Mouse (Mus musculus): ENCODE data around the gene Acot11. TPM values are rescaled to one million over a fixed set of nuclear protein-coding genes. Genes with fewer than 3 reads are reported as not detected.

Gene Acot11
- polyA plus RNA-seq, 1 experiment from 2014 or later, result 6.1 TPM

DNA sequence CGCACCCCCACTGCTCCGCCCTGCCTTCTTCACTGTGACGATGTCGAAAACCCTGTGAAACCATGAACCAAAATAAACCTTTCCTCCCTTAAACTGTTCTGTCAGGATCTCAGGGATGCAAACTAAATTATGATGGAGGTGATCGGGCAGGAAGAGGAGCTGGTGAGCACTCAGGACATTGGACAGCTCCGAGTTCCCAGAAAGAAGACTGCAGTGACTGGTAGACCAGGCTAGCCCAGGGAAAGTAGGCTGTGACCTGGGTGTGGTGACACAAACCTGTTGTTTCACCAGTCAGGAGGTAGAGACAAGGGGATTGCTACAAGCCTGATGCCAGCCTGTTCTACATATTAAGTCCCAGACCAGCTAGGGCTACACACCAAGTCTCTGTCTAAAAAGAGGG is 91.2 kb downstream of the Acot11 start:
- ATAC-seq (replicated peaks; ENCODE audit: insufficient number of reproducible peaks, insufficient read depth, low FRiP score, low read depth), result no peak
- no peaks in the 10 kb centered on the region for H3K4me1 ChIP-seq (replicated peaks)
- H3K36me3 ChIP-seq, result no peaks in the 10 kb centered on the region
- no peaks in the 10 kb centered on the region for H3K9me3 ChIP-seq (replicated peaks)
- WGBS, result 74% methylated on average over 6 of the region's 6 CpGs
- H3K27me3 ChIP-seq, result peaks cover 18% of the 10 kb centered on the region
- H3K4me2 ChIP-seq, result no peak overlapping the region
- no peak overlapping the region for H3K9ac ChIP-seq
- H3K27ac ChIP-seq, result no peak overlapping the region
- no peak overlapping the region for H3K4me3 ChIP-seq

- Histone ChIP-seq H3K4me2 (peak overlapping the region; percentile 54), H3K27ac (no peak overlapping the region), H3K4me3 (no peak overlapping the region), H3K36me3 (no peaks in the 10 kb centered on the region), H3K9ac (no peak overlapping the region), H3K27me3 (peaks cover 11% of the 10 kb centered on the region; the same call in 1 of the 2 replicates), H3K4me1 (replicated peaks) (no peaks in the 10 kb centered on the region; the same call in 1 of the 2 replicates), H3K9me3 (replicated peaks) (no peaks in the 10 kb centered on the region)
- 0% methylated on average over 8 of the region's 8 CpGs for WGBS
- no peak; the same call in 1 of the 2 replicates for ATAC-seq (replicated peaks; ENCODE audit: insufficient number of reproducible peaks, insufficient read depth, low FRiP score, low read depth)
These were observed 96.4 kb downstream of the Acot11 start for GRCm38 (mm10) chr4:106708408-106708807.

DNA sequence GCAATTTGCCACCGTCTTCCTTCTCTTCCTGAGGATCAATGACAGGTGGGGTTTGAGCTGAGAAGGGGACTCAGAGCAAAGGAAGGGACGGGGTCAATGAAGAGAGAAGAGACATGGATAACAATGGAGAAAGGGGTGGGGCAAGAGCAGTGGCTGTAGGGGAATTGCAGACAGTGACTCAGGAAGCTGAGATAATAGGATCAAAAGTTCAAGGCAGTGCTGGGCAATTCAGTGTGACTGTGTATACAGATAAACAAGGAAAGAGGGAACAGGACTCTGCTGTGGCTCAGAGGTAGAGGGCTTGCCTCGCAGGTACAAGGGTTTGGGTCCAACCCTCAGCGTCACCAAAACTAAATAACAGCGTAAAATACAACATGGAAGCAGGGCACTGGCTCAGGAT is 96.8 kb downstream of the Acot11 start:
- no peak overlapping the region for H3K27ac ChIP-seq
- ATAC-seq (replicated peaks; ENCODE audit: insufficient number of reproducible peaks, insufficient read depth, low FRiP score, low read depth), result no peak
- WGBS, result 35% methylated on average over 5 of the region's 5 CpGs
- H3K4me1 ChIP-seq (replicated peaks), result no peaks in the 10 kb centered on the region; the same call in 1 of the 2 replicates
- no peak overlapping the region for H3K4me3 ChIP-seq
- H3K9me3 ChIP-seq (replicated peaks), result no peaks in the 10 kb centered on the region
- peak overlapping the region; percentile 54 for H3K4me2 ChIP-seq
- no peak overlapping the region for H3K9ac ChIP-seq
- no peaks in the 10 kb centered on the region for H3K36me3 ChIP-seq
- peaks cover 11% of the 10 kb centered on the region for H3K27me3 ChIP-seq

- no peaks in the 10 kb centered on the region; the same call in 1 of the 2 replicates for H3K4me1 ChIP-seq (replicated peaks)
- no peak overlapping the region for H3K4me2 ChIP-seq
- H3K9ac ChIP-seq, result no peak overlapping the region
- no peak overlapping the region for H3K4me3 ChIP-seq
- no peak overlapping the region for H3K27ac ChIP-seq
- ATAC-seq (replicated peaks; ENCODE audit: insufficient number of reproducible peaks, insufficient read depth, low FRiP score, low read depth), result no peak
- 56% methylated on average over 8 of the region's 8 CpGs for WGBS
- peaks cover 29% of the 10 kb centered on the region for H3K27me3 ChIP-seq
- H3K9me3 ChIP-seq (replicated peaks), result no peaks in the 10 kb centered on the region
- H3K36me3 ChIP-seq, result no peaks in the 10 kb centered on the region
These were observed 99.6 kb downstream of the Acot11 start for GRCm38 (mm10) chr4:106705096-106705665.

DNA sequence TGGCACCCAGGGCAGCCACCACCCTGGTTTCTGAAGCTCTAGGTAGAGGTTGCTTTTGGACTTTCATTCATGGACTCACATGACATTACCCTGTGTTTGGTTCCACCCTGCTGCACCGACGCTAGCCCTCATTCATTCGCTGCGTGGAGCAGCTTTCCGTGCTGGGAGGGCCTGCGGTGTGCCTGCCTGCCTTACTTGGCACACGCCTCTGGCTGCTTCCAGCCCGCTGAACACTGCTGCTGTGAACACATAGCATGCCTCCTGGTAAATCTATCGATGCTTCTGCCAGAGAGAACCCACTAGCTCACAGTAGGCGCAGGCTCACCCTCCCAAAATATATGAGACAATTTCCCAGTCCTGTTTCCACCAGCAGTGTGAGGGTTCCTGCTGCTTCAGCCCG is 100.4 kb downstream of the Acot11 start:
- no peaks in the 10 kb centered on the region for H3K36me3 ChIP-seq
- peaks cover 27% of the 10 kb centered on the region for H3K27me3 ChIP-seq
- no peak overlapping the region for H3K9ac ChIP-seq
- no peak overlapping the region for H3K4me3 ChIP-seq
- WGBS, result 62% methylated on average over 11 of the region's 11 CpGs
- no peak overlapping the region for H3K4me2 ChIP-seq
- no peaks in the 10 kb centered on the region for H3K9me3 ChIP-seq (replicated peaks)
- no peak overlapping the region for H3K27ac ChIP-seq
- no peak for ATAC-seq (replicated peaks; ENCODE audit: insufficient number of reproducible peaks, insufficient read depth, low FRiP score, low read depth)
- H3K4me1 ChIP-seq (replicated peaks), result no peaks in the 10 kb centered on the region; the same call in none of the 2 replicates

- no peak overlapping the region for H3K9ac ChIP-seq
- H3K27ac ChIP-seq, result no peak overlapping the region
- H3K4me3 ChIP-seq, result no peak overlapping the region
- H3K36me3 ChIP-seq, result no peaks in the 10 kb centered on the region
- no peak for ATAC-seq (replicated peaks; ENCODE audit: insufficient number of reproducible peaks, insufficient read depth, low FRiP score, low read depth)
- 76% methylated on average over 10 of the region's 10 CpGs for WGBS
- H3K4me2 ChIP-seq, result no peak overlapping the region
- no peaks in the 10 kb centered on the region for H3K9me3 ChIP-seq (replicated peaks)
- no peaks in the 10 kb centered on the region; the same call in none of the 2 replicates for H3K4me1 ChIP-seq (replicated peaks)
- H3K27me3 ChIP-seq, result peaks cover 27% of the 10 kb centered on the region
These were observed 100.8 kb downstream of the Acot11 start for GRCm38 (mm10) chr4:106703956-106704355.

- no peak overlapping the region for H3K9ac ChIP-seq
- H3K9me3 ChIP-seq (replicated peaks), result no peaks in the 10 kb centered on the region
- H3K4me2 ChIP-seq, result no peak overlapping the region
- WGBS, result 42% methylated on average over 4 of the region's 4 CpGs
- H3K27ac ChIP-seq, result no peak overlapping the region
- H3K4me3 ChIP-seq, result no peak overlapping the region
- H3K36me3 ChIP-seq, result no peaks in the 10 kb centered on the region
- H3K4me1 ChIP-seq (replicated peaks), result no peaks in the 10 kb centered on the region; the same call in none of the 2 replicates
- no peak for ATAC-seq (replicated peaks; ENCODE audit: insufficient number of reproducible peaks, insufficient read depth, low FRiP score, low read depth)
- H3K27me3 ChIP-seq, result peaks cover 27% of the 10 kb centered on the region
These were observed 104.0 kb downstream of the Acot11 start for GRCm38 (mm10) chr4:106700798-106701197.

DNA sequence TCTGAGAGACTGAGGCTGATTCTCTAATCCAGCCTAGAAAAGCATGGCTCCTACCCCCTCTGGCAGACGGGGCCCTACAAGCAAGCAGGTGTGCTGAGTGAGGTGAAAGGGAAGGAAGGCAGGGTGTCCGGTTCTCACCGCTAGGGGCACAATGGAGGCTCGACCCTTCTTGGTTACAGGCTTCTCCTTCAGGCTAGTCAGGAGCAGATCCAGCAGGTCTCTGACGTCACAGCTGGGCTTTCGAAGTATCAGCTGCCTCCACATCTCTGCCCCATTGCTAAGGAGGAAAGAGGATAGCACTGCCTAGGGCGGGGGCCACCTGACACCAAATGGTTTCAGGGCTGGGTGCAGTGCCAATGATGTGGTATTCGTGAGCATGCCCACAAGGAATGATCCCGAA is 104.8 kb downstream of the Acot11 start:
- no peaks in the 10 kb centered on the region for H3K9me3 ChIP-seq (replicated peaks)
- H3K9ac ChIP-seq, result no peak overlapping the region
- WGBS, result 16% methylated on average over 9 of the region's 9 CpGs
- H3K4me1 ChIP-seq (replicated peaks), result no peaks in the 10 kb centered on the region; the same call in none of the 2 replicates
- no peak overlapping the region for H3K4me3 ChIP-seq
- H3K27me3 ChIP-seq, result peaks cover 27% of the 10 kb centered on the region
- H3K4me2 ChIP-seq, result no peak overlapping the region
- no peaks in the 10 kb centered on the region for H3K36me3 ChIP-seq
- 0 out of 2 replicates have a peak, but pooled peaks have one; percentile 37 for ATAC-seq (replicated peaks; ENCODE audit: insufficient number of reproducible peaks, insufficient read depth, low FRiP score, low read depth)
- H3K27ac ChIP-seq, result no peak overlapping the region

Other genes starting within 250 kb of the Acot11 start
- 1.9 and 2.8 TPM in 2 replicates for gene Dhcr24, start 244.0 kb downstream of the Acot11 start, polyA plus RNA-seq (2015; fragmentation: Nextera tagmentation; extraction: Ambion mirVana)
- not detected in 2 replicates for gene Lexm, start 187.8 kb downstream of the Acot11 start, polyA plus RNA-seq (2015; fragmentation: Nextera tagmentation; extraction: Ambion mirVana)
- gene Ttc22, start 182.6 kb downstream of the Acot11 start, polyA plus RNA-seq (2015; fragmentation: Nextera tagmentation; extraction: Ambion mirVana), result 0.47 and 0.99 TPM in 2 replicates
- 10.6 and 10.8 TPM in 2 replicates for gene Pars2, start 153.9 kb downstream of the Acot11 start, polyA plus RNA-seq (2015; fragmentation: Nextera tagmentation; extraction: Ambion mirVana)
- gene Ttc4, start 126.1 kb downstream of the Acot11 start, polyA plus RNA-seq (2015; fragmentation: Nextera tagmentation; extraction: Ambion mirVana), result 46.8 and 64.6 TPM in 2 replicates
- gene Mroh7, start 74.1 kb downstream of the Acot11 start, polyA plus RNA-seq (2015; fragmentation: Nextera tagmentation; extraction: Ambion mirVana), result 0.68 and 0.87 TPM in 2 replicates
- 0.31 and 0.36 TPM in 2 replicates for gene Fam151a, start 71.1 kb downstream of the Acot11 start, polyA plus RNA-seq (2015; fragmentation: Nextera tagmentation; extraction: Ambion mirVana)
- gene Ssbp3, start 105.7 kb upstream of the Acot11 start, polyA plus RNA-seq (2015; fragmentation: Nextera tagmentation; extraction: Ambion mirVana), result 53.3 and 69.1 TPM in 2 replicates